Mouse (Mus musculus): ENCODE data around the gene Mas1. TPM values are rescaled to one million over a fixed set of nuclear protein-coding genes. Genes with fewer than 3 reads are reported as not detected.
"Not testable (repeated sequence)": the region's sequence is repeated elsewhere in the genome, so short reads cannot be mapped to it uniquely, and the experiment has no call there.

Mas1 gene
- polyA plus RNA-seq, 1 experiment: 0.10 TPM

GRCm38 (mm10) chr17:12904349-12904748 lies 36.4 kb upstream of the Mas1 start:
- no peaks in the 10 kb centered on the region for H3K27me3 ChIP-seq (ENCODE audit: control insufficient read depth, insufficient read depth, insufficient read length)
- no peak overlapping the region for H3ac ChIP-seq (ENCODE audit: control insufficient read depth, insufficient read length)
- no peak for TF ChIP-seq POLR2A (IDR thresholded peaks at IDR 0.05; ENCODE audit: insufficient read length, low read depth)
- no peak for TF ChIP-seq REST (IDR thresholded peaks at IDR 0.05; ENCODE audit: insufficient read depth, insufficient read length)
- no peak for TF ChIP-seq TCF12 (IDR thresholded peaks at IDR 0.05; ENCODE audit: insufficient read depth, poor library complexity, severe bottlenecking)
- TF ChIP-seq MYOD1 (IDR thresholded peaks at IDR 0.05; ENCODE audit: control insufficient read depth in 1 of 3, insufficient read length in 2 of 3, low read depth in 2 of 3): no peak
- no peak for TF ChIP-seq MYOG (IDR thresholded peaks at IDR 0.05; ENCODE audit: control insufficient read depth in 1 of 3, insufficient read depth in 1 of 3, insufficient read length in 2 of 3, low read depth in 2 of 3)
- no peak for TF ChIP-seq POLR2AphosphoS2 (IDR thresholded peaks at IDR 0.05; ENCODE audit: insufficient read length, low read depth)
- no peak for TF ChIP-seq TCF3 (IDR thresholded peaks at IDR 0.05; ENCODE audit: insufficient read length, low read depth)
- no peaks in the 10 kb centered on the region for H3K79me2 ChIP-seq (ENCODE audit: control insufficient read depth, insufficient read depth)
- peaks cover 11% of the 10 kb centered on the region for H3K36me3 ChIP-seq (ENCODE audit: control insufficient read depth, insufficient read depth)
- no peak overlapping the region for H3K4me3 ChIP-seq
- no peak overlapping the region for H3K4me2 ChIP-seq (ENCODE audit: low read depth)

GRCm38 (mm10) chr17:12903372-12904333 lies 35.7 kb upstream of the Mas1 start:
- H3K4me2 ChIP-seq (ENCODE audit: low read depth): no peak overlapping the region

GRCm38 (mm10) chr17:12902291-12902690 lies 34.3 kb upstream of the Mas1 start:
- no peak overlapping the region for H3K4me2 ChIP-seq (ENCODE audit: low read depth)
- H3ac ChIP-seq (ENCODE audit: control insufficient read depth, insufficient read length): no peak overlapping the region
- H3K27me3 ChIP-seq (ENCODE audit: control insufficient read depth, insufficient read depth, insufficient read length): no peaks in the 10 kb centered on the region
- H3K36me3 ChIP-seq (ENCODE audit: control insufficient read depth, insufficient read depth): peaks cover 7% of the 10 kb centered on the region
- TF ChIP-seq POLR2A (IDR thresholded peaks at IDR 0.05; ENCODE audit: insufficient read length, low read depth): no peak
- TF ChIP-seq REST (IDR thresholded peaks at IDR 0.05; ENCODE audit: insufficient read depth, insufficient read length): no peak
- TF ChIP-seq E2F4 (IDR thresholded peaks at IDR 0.05; ENCODE audit: insufficient read depth): no peak
- no peak for TF ChIP-seq MYOG (IDR thresholded peaks at IDR 0.05; ENCODE audit: control insufficient read depth in 1 of 3, insufficient read depth in 1 of 3, insufficient read length in 2 of 3, low read depth in 2 of 3)
- TF ChIP-seq POLR2AphosphoS2 (IDR thresholded peaks at IDR 0.05; ENCODE audit: insufficient read length, low read depth): no peak
- H3K4me3 ChIP-seq: no peak overlapping the region
- H3K79me2 ChIP-seq (ENCODE audit: control insufficient read depth, insufficient read depth): no peaks in the 10 kb centered on the region

More at GRCm38 (mm10) chr17:12903372-12904333, 35.7 kb upstream of the Mas1 start:
- Histone ChIP-seq H3ac (ENCODE audit: control insufficient read depth, insufficient read length) (no peak overlapping the region), H3K4me3 (no peak overlapping the region), H3K79me2 (ENCODE audit: control insufficient read depth, insufficient read depth) (no peaks in the 10 kb centered on the region), H3K36me3 (ENCODE audit: control insufficient read depth, insufficient read depth) (peaks cover 11% of the 10 kb centered on the region), H3K27me3 (ENCODE audit: control insufficient read depth, insufficient read depth, insufficient read length) (no peaks in the 10 kb centered on the region)
- no peak for TF ChIP-seq USF1 (IDR thresholded peaks at IDR 0.05; ENCODE audit: low read depth)
- TF ChIP-seq POLR2AphosphoS2 (IDR thresholded peaks at IDR 0.05; ENCODE audit: insufficient read length, low read depth): no peak

GRCm38 (mm10) chr17:12898607-12899006 lies 30.7 kb upstream of the Mas1 start:
- H3K27me3 ChIP-seq (ENCODE audit: control insufficient read depth, insufficient read depth, insufficient read length); H3K4me2 ChIP-seq (ENCODE audit: low read depth); H3ac ChIP-seq (ENCODE audit: control insufficient read depth, insufficient read length); H3K36me3 ChIP-seq (ENCODE audit: control insufficient read depth, insufficient read depth); H3K79me2 ChIP-seq (ENCODE audit: control insufficient read depth, insufficient read depth); H3K4me3 ChIP-seq: not testable (repeated sequence)

- H3K79me2 ChIP-seq (ENCODE audit: control insufficient read depth, insufficient read depth): no peaks in the 10 kb centered on the region
- no peak overlapping the region for H3K4me2 ChIP-seq (ENCODE audit: low read depth)
- H3K4me3 ChIP-seq: no peak overlapping the region
- H3ac ChIP-seq (ENCODE audit: control insufficient read depth, insufficient read length): no peak overlapping the region
- H3K36me3 ChIP-seq (ENCODE audit: control insufficient read depth, insufficient read depth): no peaks in the 10 kb centered on the region
- no peaks in the 10 kb centered on the region for H3K27me3 ChIP-seq (ENCODE audit: control insufficient read depth, insufficient read depth, insufficient read length)
- no peak for TF ChIP-seq POLR2AphosphoS2 (IDR thresholded peaks at IDR 0.05; ENCODE audit: insufficient read length, low read depth)
- TF ChIP-seq TCF3 (IDR thresholded peaks at IDR 0.05; ENCODE audit: insufficient read length, low read depth): no peak
- TF ChIP-seq MAX (IDR thresholded peaks at IDR 0.05; ENCODE audit: low read depth): no peak
- no peak for TF ChIP-seq POLR2A (IDR thresholded peaks at IDR 0.05; ENCODE audit: insufficient read length, low read depth)
These were observed 29.7 kb upstream of the Mas1 start for GRCm38 (mm10) chr17:12897674-12898073.

- Histone ChIP-seq H3K79me2 (ENCODE audit: control insufficient read depth, insufficient read depth) (no peaks in the 10 kb centered on the region), H3K27me3 (ENCODE audit: control insufficient read depth, insufficient read depth, insufficient read length) (no peaks in the 10 kb centered on the region), H3K4me2 (ENCODE audit: low read depth) (no peak overlapping the region), H3K36me3 (ENCODE audit: control insufficient read depth, insufficient read depth) (no peaks in the 10 kb centered on the region), H3K4me3 (no peak overlapping the region), H3ac (ENCODE audit: control insufficient read depth, insufficient read length) (no peak overlapping the region)
- TF ChIP-seq POLR2A (IDR thresholded peaks at IDR 0.05; ENCODE audit: insufficient read length, low read depth) (no peak), MYOG (IDR thresholded peaks at IDR 0.05; ENCODE audit: control insufficient read depth in 1 of 3, insufficient read depth in 1 of 3, insufficient read length in 2 of 3, low read depth in 2 of 3) (no peak), CEBPB (IDR thresholded peaks at IDR 0.05; ENCODE audit: insufficient read depth, poor library complexity, severe bottlenecking) (no peak), POLR2AphosphoS2 (IDR thresholded peaks at IDR 0.05; ENCODE audit: insufficient read length, low read depth) (no peak)
These were observed 24.1 kb upstream of the Mas1 start for GRCm38 (mm10) chr17:12892033-12892432.

Data from myocyte (in vitro differentiated cells).